Mouse (Mus musculus) hindbrain, embryonic 14.5 days (tissue): ENCODE measurements around the gene Gpr179. TPM values are rescaled to one million over a fixed set of nuclear protein-coding genes. Genes with fewer than 3 reads are reported as not detected.

Source experiments
- ATAC-seq: fragments of 200-750 bp; cut with Nextera tagmentation; 2 replicates; pipeline ENCODE4 v1.8.0; 2017; ENCODE audit warnings: moderate number of reproducible peaks, mild to moderate bottlenecking, moderate TSS enrichment, moderate library complexity; ENCODE audit not compliant: low FRiP score
- DNase-seq: peaks from one replicate; pipeline ENCODE4 v3.0.0-alpha.2; 2015; ENCODE audit warnings: low spot score
- H3K27ac ChIP-seq: fragments of 300-500 bp; sonication (generic); 2 replicates; pipeline ENCODE4 v1.5.1; 2014; ENCODE audit warnings: mild to moderate bottlenecking, moderate library complexity
- H3K27me3 ChIP-seq: fragments of 300-500 bp; sonication (generic); 2 replicates; pipeline ENCODE4 v1.6.1; 2014; ENCODE audit warnings: mild to moderate bottlenecking, low read length, mixed read lengths; ENCODE audit not compliant: control insufficient read depth, insufficient read depth
- H3K36me3 ChIP-seq: fragments of 300-500 bp; sonication (generic); replicated peaks from 2 replicates; pipeline ENCODE4 v1.6.1; 2014; ENCODE audit not compliant: control insufficient read depth, insufficient read depth
- H3K4me1 ChIP-seq: fragments of 300-500 bp; sonication (generic); replicated peaks from 2 replicates; pipeline ENCODE4 v1.6.1; 2014; ENCODE audit warnings: antibody characterized with exemption, low read length, mixed read lengths; ENCODE audit not compliant: control insufficient read depth, insufficient read depth
- H3K4me2 ChIP-seq: fragments of 300-500 bp; sonication (generic); replicated peaks from 2 replicates; pipeline ENCODE4 v1.6.1; 2014; ENCODE audit warnings: mild to moderate bottlenecking, moderate library complexity
- H3K4me3 ChIP-seq: fragments of 300-500 bp; sonication (generic); replicated peaks from 2 replicates; pipeline ENCODE4 v1.5.1; 2014; ENCODE audit warnings: mild to moderate bottlenecking, low read length
- H3K9ac ChIP-seq: fragments of 300-500 bp; sonication (generic); 2 replicates; pipeline ENCODE4 v1.6.1; 2014
- H3K9me3 ChIP-seq: fragments of 300-500 bp; sonication (generic); 2 replicates; pipeline ENCODE4 v1.6.1; 2016; ENCODE audit warnings: low read length; ENCODE audit not compliant: control insufficient read depth
- WGBS: fragments of 180-500 bp; shearing (Covaris S2); extraction: QIAGEN DNeasy Blood & Tissue Kit; methylation state at CpG from one replicate; pipeline ENCODE4 v1.1.7; 2014; 5-methylcytosine and 5-hydroxymethylcytosine counted together
- polyA plus RNA-seq: library from polyadenylated mRNA; unstranded; fragments of >200 nt; fragmentation: Nextera tagmentation; extraction: Ambion mirVana; gene quantifications from 2 replicates; pipeline ENCODE4 v1.2.1, GENCODE M21; 2014

The Gpr179 gene
- polyA plus RNA-seq, 1 experiment from 2014 or later: 0.50 TPM

DNA sequence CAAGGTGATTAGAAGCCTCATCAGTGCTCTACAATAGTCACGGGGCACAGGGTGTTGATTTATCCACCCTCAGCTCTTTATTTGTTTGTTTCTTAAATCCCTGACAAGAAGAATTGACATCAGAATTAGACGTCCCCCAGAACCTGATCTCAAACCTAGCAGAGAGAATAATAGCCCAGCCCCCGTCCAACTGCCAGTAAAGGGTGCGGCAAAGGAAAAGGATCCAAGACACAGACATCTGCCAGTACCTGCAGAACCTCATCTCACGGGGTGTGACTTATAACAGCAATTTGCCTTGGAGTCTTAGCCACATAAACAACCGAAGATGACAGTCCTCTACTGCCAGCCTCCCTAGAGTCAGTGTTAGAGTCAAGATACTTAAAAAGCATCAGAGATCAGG lies 64.9 kb downstream of the Gpr179 start:
- H3K4me3 ChIP-seq: no peak overlapping the region
- ATAC-seq: no peak
- no peaks in the 10 kb centered on the region for H3K4me1 ChIP-seq
- no peaks in the 10 kb centered on the region for H3K27me3 ChIP-seq
- H3K27ac ChIP-seq: no peak overlapping the region
- H3K4me2 ChIP-seq: no peak overlapping the region
- no peaks in the 10 kb centered on the region for H3K36me3 ChIP-seq
- no peaks in the 10 kb centered on the region for H3K9me3 ChIP-seq
- no peak overlapping the region for H3K9ac ChIP-seq
- DNase-seq: no peak
- WGBS: 58% methylated on average over 6 of the region's 6 CpGs

GRCm38 (mm10) chr11:97285852-97286775 lies 65.8 kb downstream of the Gpr179 start:
- no peak overlapping the region for H3K9ac ChIP-seq
- H3K4me1 ChIP-seq: no peaks in the 10 kb centered on the region
- ATAC-seq (no peak), DNase-seq (no peak)
- no peaks in the 10 kb centered on the region for H3K36me3 ChIP-seq
- H3K27ac ChIP-seq: no peak overlapping the region
- no peak overlapping the region for H3K4me3 ChIP-seq
- no peak overlapping the region for H3K4me2 ChIP-seq
- H3K27me3 ChIP-seq: no peaks in the 10 kb centered on the region
- H3K9me3 ChIP-seq: no peaks in the 10 kb centered on the region
- WGBS: 83% methylated on average over 9 of the region's 9 CpGs

GRCm38 (mm10) chr11:97284854-97285253 lies 67.0 kb downstream of the Gpr179 start:
- 79% methylated on average over 4 of the region's 4 CpGs for WGBS
- no peaks in the 10 kb centered on the region for H3K9me3 ChIP-seq
- no peak overlapping the region for H3K4me3 ChIP-seq
- H3K4me1 ChIP-seq: no peaks in the 10 kb centered on the region
- H3K4me2 ChIP-seq: no peak overlapping the region
- no peaks in the 10 kb centered on the region for H3K27me3 ChIP-seq
- no peaks in the 10 kb centered on the region for H3K36me3 ChIP-seq
- DNase-seq (no peak), ATAC-seq (no peak)
- H3K27ac ChIP-seq: no peak overlapping the region
- no peak overlapping the region for H3K9ac ChIP-seq

- DNase-seq: no peak
- H3K27ac ChIP-seq: no peak overlapping the region
- H3K9me3 ChIP-seq: no peaks in the 10 kb centered on the region
- no peak overlapping the region for H3K4me3 ChIP-seq
- H3K9ac ChIP-seq: no peak overlapping the region
- H3K27me3 ChIP-seq: no peaks in the 10 kb centered on the region
- H3K4me2 ChIP-seq: no peak overlapping the region
- ATAC-seq: no peak
- H3K4me1 ChIP-seq: peaks cover 18% of the 10 kb centered on the region
- H3K36me3 ChIP-seq: no peaks in the 10 kb centered on the region
- 88% methylated on average over 6 of the region's 6 CpGs for WGBS
Observed at GRCm38 (mm10) chr11:97282179-97282578, 69.7 kb downstream of the Gpr179 start.

Other genes with a start within 250 kb of the Gpr179 start
- gene Tbx21, start 236.7 kb downstream of the Gpr179 start, polyA plus RNA-seq: not detected in 2 replicates
- gene Tbkbp1, start 200.6 kb downstream of the Gpr179 start, polyA plus RNA-seq: 9.3 and 10.8 TPM in 2 replicates
- 35.3 and 44.2 TPM in 2 replicates for gene Kpnb1, start 164.2 kb downstream of the Gpr179 start, polyA plus RNA-seq
- gene Npepps, start 71.4 kb downstream of the Gpr179 start, polyA plus RNA-seq: 132 and 144 TPM in 2 replicates
- gene Mrpl45, start 36.4 kb downstream of the Gpr179 start, polyA plus RNA-seq: 32.8 and 37.3 TPM in 2 replicates
- gene Socs7, start 10.5 kb upstream of the Gpr179 start, polyA plus RNA-seq: 6.4 and 6.7 TPM in 2 replicates
- gene Arhgap23, start 63.5 kb upstream of the Gpr179 start, polyA plus RNA-seq: 8.5 and 10.0 TPM in 2 replicates
- gene 4933428G20Rik, start 148.3 kb upstream of the Gpr179 start, polyA plus RNA-seq: 0.41 TPM in 1 of 2 replicates, not detected in the other
- gene Srcin1, start 224.1 kb upstream of the Gpr179 start, polyA plus RNA-seq: 9.1 and 11.8 TPM in 2 replicates